Mouse (Mus musculus): ENCODE results near the gene Acer1. TPM values are rescaled to one million over a fixed set of nuclear protein-coding genes. Genes with fewer than 3 reads are reported as not detected.
"Not testable (repeated sequence)": the region's sequence is repeated elsewhere in the genome, so short reads cannot be mapped to it uniquely, and the experiment has no call there.

The Acer1 gene
- total RNA-seq, 1 experiment = 0.54 TPM

- no peak overlapping the region for H3K4me3 ChIP-seq (ENCODE audit: insufficient read depth in 1 of 2, low read depth in 1 of 2, low read length in 2 of 2, poor library complexity in 1 of 2, severe bottlenecking in 1 of 2)
- H3K36me3 ChIP-seq (ENCODE audit: control insufficient read depth, insufficient read depth, low read length, poor library complexity, severe bottlenecking) = peaks cover 34% of the 10 kb centered on the region; the same call in 1 of the 2 replicates
- in situ Hi-C loops (cut with MboI; ENCODE audit: low sequenced_read_pairs in 2 of 2, unreplicated experiment in 2 of 2) = no loop called here
- H3K9me3 ChIP-seq (ENCODE audit: control insufficient read depth, insufficient read depth, low read depth, low read length) = no peaks in the 10 kb centered on the region
- TF ChIP-seq MAFK (IDR thresholded peaks at IDR 0.05; ENCODE audit: insufficient read depth, low read depth, low read length) = no peak
- no peak for TF ChIP-seq ZNF384 (IDR thresholded peaks at IDR 0.05; ENCODE audit: low read depth, low read length)
- no peak for TF ChIP-seq ZC3H11A (IDR thresholded peaks at IDR 0.05; ENCODE audit: borderline replicate concordance, low read depth, low read length)
- TF ChIP-seq HCFC1 (IDR thresholded peaks at IDR 0.05; ENCODE audit: borderline replicate concordance, insufficient read depth, low read length) = no peak
- no peak for TF ChIP-seq CHD2 (IDR thresholded peaks at IDR 0.05; ENCODE audit: low read depth, low read length)
- DNase-seq (ENCODE audit: low read depth, low spot score) = no peak
- no peak overlapping the region for H3K27ac ChIP-seq (ENCODE audit: insufficient read depth, low read depth, low read length, poor library complexity, severe bottlenecking)
- H3K9ac ChIP-seq (ENCODE audit: insufficient read depth, low read depth, low read length, poor library complexity, severe bottlenecking) = no peak overlapping the region
- no peaks in the 10 kb centered on the region for H3K4me1 ChIP-seq (ENCODE audit: control insufficient read depth in 2 of 2, insufficient read depth in 2 of 2, low read length in 2 of 2, poor library complexity in 1 of 2)
Measured at GRCm38 (mm10) chr17:56917166-56917565, 64.8 kb downstream of the Acer1 start.

GRCm38 (mm10) chr17:56913444-56913843, 68.5 kb downstream of the Acer1 start:
- H3K4me1 ChIP-seq (ENCODE audit: control insufficient read depth in 2 of 2, insufficient read depth in 2 of 2, low read length in 2 of 2, poor library complexity in 1 of 2) = 0 out of 4 replicates have a peak, but pooled peaks cover 0 to 2% of the 10 kb centered on the region in 2 experiments
- in situ Hi-C loops (cut with MboI; ENCODE audit: low sequenced_read_pairs in 2 of 2, unreplicated experiment in 2 of 2) = no loop called here

GRCm38 (mm10) chr17:56913023-56913422, 68.9 kb downstream of the Acer1 start:
- TF ChIP-seq MAFK (IDR thresholded peaks at IDR 0.05; ENCODE audit: insufficient read depth, low read depth, low read length) (no peak), CHD2 (IDR thresholded peaks at IDR 0.05; ENCODE audit: low read depth, low read length) (no peak), ZNF384 (IDR thresholded peaks at IDR 0.05; ENCODE audit: low read depth, low read length) (no peak), ZC3H11A (IDR thresholded peaks at IDR 0.05; ENCODE audit: borderline replicate concordance, low read depth, low read length) (no peak), HCFC1 (IDR thresholded peaks at IDR 0.05; ENCODE audit: borderline replicate concordance, insufficient read depth, low read length) (no peak)
- H3K4me1 ChIP-seq (ENCODE audit: control insufficient read depth in 2 of 2, insufficient read depth in 2 of 2, low read length in 2 of 2, poor library complexity in 1 of 2) = 0 out of 4 replicates have a peak, but pooled peaks cover 0 to 2% of the 10 kb centered on the region in 2 experiments
- no peak overlapping the region for H3K4me3 ChIP-seq (ENCODE audit: insufficient read depth in 1 of 2, low read depth in 1 of 2, low read length in 2 of 2, poor library complexity in 1 of 2, severe bottlenecking in 1 of 2)
- H3K36me3 ChIP-seq (ENCODE audit: control insufficient read depth, insufficient read depth, low read length, poor library complexity, severe bottlenecking) = peaks cover 13% of the 10 kb centered on the region; the same call in 1 of the 2 replicates
- in situ Hi-C loops (cut with MboI; ENCODE audit: low sequenced_read_pairs in 2 of 2, unreplicated experiment in 2 of 2) = no loop called here
- no peaks in the 10 kb centered on the region for H3K9me3 ChIP-seq (ENCODE audit: control insufficient read depth, insufficient read depth, low read depth, low read length)
- DNase-seq (ENCODE audit: low read depth, low spot score) = no peak
- H3K27ac ChIP-seq (ENCODE audit: insufficient read depth, low read depth, low read length, poor library complexity, severe bottlenecking) = no peak overlapping the region
- H3K9ac ChIP-seq (ENCODE audit: insufficient read depth, low read depth, low read length, poor library complexity, severe bottlenecking) = no peak overlapping the region

More at GRCm38 (mm10) chr17:56913444-56913843, 68.5 kb downstream of the Acer1 start:
- DNase-seq (ENCODE audit: low read depth, low spot score) = no peak
- H3K9me3 ChIP-seq (ENCODE audit: control insufficient read depth, insufficient read depth, low read depth, low read length) = no peaks in the 10 kb centered on the region
- no peak overlapping the region for H3K9ac ChIP-seq (ENCODE audit: insufficient read depth, low read depth, low read length, poor library complexity, severe bottlenecking)
- TF ChIP-seq ZNF384 (IDR thresholded peaks at IDR 0.05; ENCODE audit: low read depth, low read length) (no peak), HCFC1 (IDR thresholded peaks at IDR 0.05; ENCODE audit: borderline replicate concordance, insufficient read depth, low read length) (no peak), ZC3H11A (IDR thresholded peaks at IDR 0.05; ENCODE audit: borderline replicate concordance, low read depth, low read length) (no peak), CHD2 (IDR thresholded peaks at IDR 0.05; ENCODE audit: low read depth, low read length) (no peak), MAFK (IDR thresholded peaks at IDR 0.05; ENCODE audit: insufficient read depth, low read depth, low read length) (no peak)
- H3K27ac ChIP-seq (ENCODE audit: insufficient read depth, low read depth, low read length, poor library complexity, severe bottlenecking) = no peak overlapping the region
- peaks cover 13% of the 10 kb centered on the region; the same call in 1 of the 2 replicates for H3K36me3 ChIP-seq (ENCODE audit: control insufficient read depth, insufficient read depth, low read length, poor library complexity, severe bottlenecking)
- no peak overlapping the region for H3K4me3 ChIP-seq (ENCODE audit: insufficient read depth in 1 of 2, low read depth in 1 of 2, low read length in 2 of 2, poor library complexity in 1 of 2, severe bottlenecking in 1 of 2)

GRCm38 (mm10) chr17:56909764-56910163, 72.2 kb downstream of the Acer1 start:
- peaks cover 10% of the 10 kb centered on the region; the same call in 1 of the 2 replicates for H3K36me3 ChIP-seq (ENCODE audit: control insufficient read depth, insufficient read depth, low read length, poor library complexity, severe bottlenecking)
- in situ Hi-C loops (cut with MboI; ENCODE audit: low sequenced_read_pairs in 2 of 2, unreplicated experiment in 2 of 2) = not testable (repeated sequence)

GRCm38 (mm10) chr17:56907887-56908286, 74.0 kb downstream of the Acer1 start:
- H3K36me3 ChIP-seq (ENCODE audit: control insufficient read depth, insufficient read depth, low read length, poor library complexity, severe bottlenecking) = peaks cover 22% of the 10 kb centered on the region; the same call in 1 of the 2 replicates
- in situ Hi-C loops (cut with MboI; ENCODE audit: low sequenced_read_pairs in 2 of 2, unreplicated experiment in 2 of 2) = no loop called here
- peaks cover 0 to 8% of the 10 kb centered on the region in 2 experiments; a peak in 1 of 4 replicates for H3K4me1 ChIP-seq (ENCODE audit: control insufficient read depth in 2 of 2, insufficient read depth in 2 of 2, low read length in 2 of 2, poor library complexity in 1 of 2)
- H3K4me3 ChIP-seq (ENCODE audit: insufficient read depth in 1 of 2, low read depth in 1 of 2, low read length in 2 of 2, poor library complexity in 1 of 2, severe bottlenecking in 1 of 2) = no peak overlapping the region
- no peak overlapping the region for H3K27ac ChIP-seq (ENCODE audit: insufficient read depth, low read depth, low read length, poor library complexity, severe bottlenecking)
- no peak overlapping the region for H3K9ac ChIP-seq (ENCODE audit: insufficient read depth, low read depth, low read length, poor library complexity, severe bottlenecking)
- TF ChIP-seq ZC3H11A (IDR thresholded peaks at IDR 0.05; ENCODE audit: borderline replicate concordance, low read depth, low read length) (no peak), MAFK (IDR thresholded peaks at IDR 0.05; ENCODE audit: insufficient read depth, low read depth, low read length) (no peak), ZNF384 (IDR thresholded peaks at IDR 0.05; ENCODE audit: low read depth, low read length) (no peak), CHD2 (IDR thresholded peaks at IDR 0.05; ENCODE audit: low read depth, low read length) (no peak), HCFC1 (IDR thresholded peaks at IDR 0.05; ENCODE audit: borderline replicate concordance, insufficient read depth, low read length) (no peak)
- no peaks in the 10 kb centered on the region for H3K9me3 ChIP-seq (ENCODE audit: control insufficient read depth, insufficient read depth, low read depth, low read length)
- no peak for DNase-seq (ENCODE audit: low read depth, low spot score)

More at GRCm38 (mm10) chr17:56909764-56910163, 72.2 kb downstream of the Acer1 start:
- DNase-seq (ENCODE audit: low read depth, low spot score); H3K4me1 ChIP-seq (ENCODE audit: control insufficient read depth in 2 of 2, insufficient read depth in 2 of 2, low read length in 2 of 2, poor library complexity in 1 of 2); H3K9me3 ChIP-seq (ENCODE audit: control insufficient read depth, insufficient read depth, low read depth, low read length); H3K9ac ChIP-seq (ENCODE audit: insufficient read depth, low read depth, low read length, poor library complexity, severe bottlenecking); H3K4me3 ChIP-seq (ENCODE audit: insufficient read depth in 1 of 2, low read depth in 1 of 2, low read length in 2 of 2, poor library complexity in 1 of 2, severe bottlenecking in 1 of 2); H3K27ac ChIP-seq (ENCODE audit: insufficient read depth, low read depth, low read length, poor library complexity, severe bottlenecking): not testable (repeated sequence)

Data from ES-E14 (cell line).